Mouse (Mus musculus) left cerebral cortex, postnatal 25 days (tissue): ENCODE measurements around the gene Palm3. TPM values are rescaled to one million over a fixed set of nuclear protein-coding genes. Genes with fewer than 3 reads are reported as not detected.
"Not testable (repeated sequence)": the region's sequence is repeated elsewhere in the genome, so short reads cannot be mapped to it uniquely, and the experiment has no call there.

Experiments
- DNase-seq, 2 experiments: peaks; one replicate each; pipeline ENCODE4 v3.0.0; 2022; ENCODE audit warnings: low spot score in 2 of 2, mixed read lengths in 1 of 2
- intact Hi-C: fragments of 180-260 bp; cut with DNase I; formaldehyde crosslinking; loops from one replicate; pipeline ENCODE4 v1.15.1; 2025
- total RNA-seq, 2 experiments: library from RNA; stranded (reverse); gene quantifications; 2 replicates each; pipeline ENCODE4 v1.2.3; 2021

Palm3 gene
- total RNA-seq: 1 to 10 TPM; 1.2 to 1.4 TPM

DNA sequence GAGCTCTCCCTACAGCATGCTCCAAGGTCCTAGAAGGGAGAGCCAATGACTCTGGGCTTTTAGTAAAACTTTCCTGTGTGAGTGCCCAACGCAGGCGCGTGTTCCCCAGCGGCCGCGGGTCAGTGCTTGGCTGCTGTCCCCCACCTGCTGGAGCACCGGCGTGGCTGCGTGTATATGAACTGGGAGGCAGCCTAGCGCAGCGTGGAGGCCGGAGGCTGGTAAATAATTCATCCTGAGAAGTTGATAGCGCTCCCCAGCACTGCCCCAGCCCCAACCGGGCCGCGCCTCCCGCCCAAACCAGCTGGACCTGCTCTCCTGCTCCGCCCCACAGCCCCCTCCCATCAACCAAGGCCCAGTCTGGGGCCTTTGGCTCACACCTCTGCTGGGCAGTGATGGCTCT is at the start of gene Palm3:
Gene Palm3 (plus strand): TSS at position 376 of the 400 bp plus-strand sequence.
- no peak for DNase-seq
- intact Hi-C loops: no loop called here

DNA sequence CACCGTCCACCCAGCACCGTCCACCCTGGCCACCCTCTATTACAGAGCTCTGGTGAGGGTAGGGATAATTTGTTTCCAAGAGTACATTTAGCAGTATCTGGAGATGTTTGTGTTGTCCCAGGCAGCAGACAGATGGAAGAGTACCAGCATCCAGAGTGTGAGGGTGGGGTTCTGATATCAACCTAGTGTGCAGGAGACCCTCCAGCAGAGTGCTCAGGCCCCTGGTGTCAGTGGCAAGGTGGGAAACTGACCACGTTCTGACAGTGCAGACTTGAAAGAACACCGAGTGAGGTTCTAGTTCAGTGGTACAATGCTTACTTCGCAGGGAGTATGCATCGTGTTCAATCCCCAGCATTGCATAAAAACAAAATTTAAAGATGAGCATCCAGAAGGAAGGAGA is 49.6 kb upstream of the Palm3 start:
- intact Hi-C loops: loop anchor here (2.0 kb wide), 1 partner anchor 25 kb away; the partner anchor contains the start of gene Samd1
- no peak for DNase-seq

DNA sequence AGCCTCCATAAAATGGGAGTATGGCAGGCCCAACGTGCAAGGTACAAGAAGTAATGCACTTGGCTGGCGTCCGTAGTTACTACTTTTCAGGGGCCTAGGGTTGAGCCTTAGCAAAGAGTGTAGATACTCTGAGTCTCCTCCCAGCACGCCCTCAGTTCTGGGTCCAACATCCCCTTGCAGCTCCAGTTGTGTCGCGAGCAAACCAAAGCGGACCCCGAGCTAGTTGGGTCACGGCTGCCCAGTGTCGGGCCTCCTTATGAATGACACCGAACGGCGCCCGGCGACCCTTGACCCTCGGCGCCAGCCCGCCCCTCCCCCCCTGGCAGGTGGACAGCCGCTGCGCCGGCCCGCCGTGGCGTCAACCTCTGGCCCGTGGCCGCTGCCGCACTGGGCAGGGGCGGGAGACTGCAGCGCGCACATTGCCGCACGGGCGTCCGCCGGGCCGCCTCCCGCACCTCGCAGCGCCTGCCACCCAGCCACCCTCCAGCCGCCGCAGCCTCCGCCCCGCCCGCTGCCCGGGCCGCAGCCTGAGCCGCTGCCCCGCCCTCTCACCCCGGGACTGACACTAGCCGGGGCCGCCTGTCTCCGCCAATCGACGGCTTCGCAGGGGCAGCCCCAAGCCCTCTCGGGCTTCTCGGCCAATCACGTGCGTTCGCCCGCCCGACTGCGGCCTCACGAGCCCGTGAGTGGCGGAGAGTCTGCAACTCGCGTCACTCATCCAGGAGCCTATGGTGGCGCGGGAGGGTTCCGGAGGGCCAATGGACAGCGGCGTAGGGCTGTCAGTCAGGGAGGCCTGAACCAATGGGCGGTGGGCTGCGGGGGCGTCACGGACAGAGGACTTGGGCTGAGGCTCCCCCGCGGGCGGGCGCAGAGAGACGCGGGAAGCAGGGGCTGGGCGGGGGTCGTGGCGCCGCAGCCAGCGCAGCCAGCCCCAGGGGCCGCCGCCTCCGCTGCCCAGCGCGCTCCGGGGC is 48.8 kb upstream of the Palm3 start, which contains the start of gene Prkaca:
Gene Prkaca (plus strand): TSS at position 844 of the 971 bp plus-strand sequence.
- intact Hi-C loops: loop anchor here (2.0 kb wide), 1 partner anchor 24 kb away; the partner anchor contains the start of gene Samd1
- peak; percentile 99 to 100 for DNase-seq

DNA sequence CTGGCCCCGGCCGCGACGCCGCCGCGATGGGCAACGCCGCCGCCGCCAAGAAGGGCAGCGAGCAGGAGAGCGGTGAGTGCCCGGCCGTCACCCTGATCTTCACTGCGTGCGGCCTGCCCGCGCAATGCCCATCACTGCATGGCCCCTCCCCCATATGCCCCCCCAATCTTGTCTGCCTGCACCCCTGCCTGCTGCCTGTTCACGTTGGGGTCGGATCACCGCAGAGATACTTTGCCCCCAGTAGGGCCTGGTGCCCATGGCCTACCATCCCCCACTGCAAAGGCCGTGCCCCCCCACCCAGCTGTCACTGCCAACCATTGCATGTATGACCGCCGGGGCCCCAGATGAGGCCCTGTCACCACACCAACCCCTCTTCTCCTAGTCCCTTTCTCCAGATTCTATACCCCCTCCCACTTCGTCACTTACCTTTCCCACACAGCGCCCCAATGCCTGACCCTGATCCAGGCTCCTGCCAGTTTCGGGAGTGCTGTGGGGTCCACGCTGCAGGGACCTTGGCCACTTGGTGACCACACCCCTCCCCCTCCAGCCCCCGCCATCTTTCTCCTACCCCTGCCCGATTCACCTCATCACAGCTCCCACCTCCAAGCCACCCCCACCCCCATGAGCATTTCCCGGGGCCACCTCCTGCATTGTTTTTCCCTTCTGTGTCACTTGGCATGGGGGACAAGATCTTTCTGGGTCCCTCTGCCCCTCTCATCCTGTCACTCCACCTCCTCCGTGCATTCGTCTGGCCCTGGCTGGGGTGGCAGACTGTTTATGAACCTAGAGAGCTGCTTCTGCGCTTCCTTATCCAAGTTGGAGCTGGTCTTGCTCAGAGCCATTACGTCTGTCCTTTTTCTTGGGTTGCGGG is 47.9 kb upstream of the Palm3 start:
- peak in 1 of 2 experiments; percentile 30 for DNase-seq
- intact Hi-C loops: loop anchor here (2.0 kb wide), 1 partner anchor 23 kb away; the partner anchor contains the start of gene Samd1

DNA sequence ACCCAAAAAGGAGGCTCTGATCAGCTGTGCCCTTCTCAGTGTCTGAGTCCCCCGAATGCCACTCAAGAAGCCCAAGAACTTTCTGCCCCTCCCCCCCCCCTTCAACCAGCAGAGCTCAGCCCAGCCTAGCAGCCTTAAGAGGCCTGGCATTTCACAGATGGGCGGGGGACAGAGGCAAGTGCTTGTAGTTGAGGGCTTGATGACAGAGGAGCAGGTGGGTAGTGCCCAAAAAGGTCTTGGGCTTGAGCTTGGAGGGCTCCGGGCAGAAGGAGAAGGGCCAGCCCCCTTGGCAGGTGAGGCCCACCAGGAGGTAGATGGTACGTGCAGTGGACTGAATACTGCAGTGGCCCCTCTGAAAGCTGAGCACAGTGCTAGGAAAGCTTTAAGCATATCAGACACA is 46.8 kb upstream of the Palm3 start:
- DNase-seq: no peak
- intact Hi-C loops: no loop called here

DNA sequence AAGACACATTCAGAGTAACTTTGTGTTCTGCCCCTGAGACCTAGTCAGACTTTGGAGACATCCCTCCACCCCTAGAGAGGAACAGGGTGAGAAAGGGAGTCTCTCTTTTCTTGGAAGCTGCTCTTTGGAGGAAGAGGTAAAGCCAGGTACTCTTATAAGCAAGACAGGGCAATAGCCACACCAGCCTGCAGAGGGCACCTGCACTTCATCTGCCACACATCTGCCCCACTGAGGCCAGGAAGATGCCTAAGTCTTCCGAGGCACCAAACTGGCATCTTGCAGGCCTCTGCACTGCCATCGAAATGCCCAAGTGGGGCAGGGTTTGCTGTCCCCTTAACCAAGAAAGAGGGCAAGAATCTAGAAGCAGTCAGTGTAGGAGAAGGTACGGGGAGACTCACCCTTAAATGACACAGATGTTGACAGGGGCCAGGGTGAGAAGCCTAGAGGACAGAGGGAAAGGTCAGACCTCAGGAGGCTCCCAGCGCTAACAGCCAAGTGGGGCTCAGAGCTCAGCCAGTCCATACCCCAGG is 45.1 kb upstream of the Palm3 start:
- DNase-seq: no peak

DNA sequence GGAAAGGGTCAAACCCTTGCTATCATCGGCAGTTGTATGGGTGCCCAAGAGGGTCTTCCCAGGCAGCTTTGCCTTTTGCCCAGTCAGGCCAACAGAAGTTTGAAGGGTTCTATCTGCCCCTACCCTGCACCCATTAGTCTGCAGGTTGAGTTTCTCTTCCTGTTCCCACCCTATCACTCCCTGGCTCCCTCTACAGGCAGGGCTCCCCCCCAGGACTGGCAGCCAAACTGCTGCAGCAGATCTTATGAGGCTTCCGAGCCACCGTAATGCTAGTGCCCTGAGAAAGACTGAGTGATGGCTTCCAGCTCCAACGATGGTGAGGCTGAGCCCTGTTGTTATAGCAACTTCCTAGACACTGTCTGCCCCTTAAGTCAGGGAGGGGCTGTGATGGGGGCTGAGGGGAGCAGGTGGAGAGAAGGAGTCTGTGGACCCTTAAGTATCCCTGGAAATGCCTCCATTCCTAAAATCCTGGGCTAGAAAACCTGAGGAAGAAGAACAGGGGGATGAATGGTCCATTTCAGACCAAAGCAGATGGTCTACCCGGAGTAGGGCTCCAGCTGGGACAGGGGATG is 44.4 kb upstream of the Palm3 start:
- no peak for DNase-seq
- intact Hi-C loops: no loop called here

More for the DNA sequence above, 45.1 kb upstream of the Palm3 start:
- intact Hi-C loops: no loop called here

DNA sequence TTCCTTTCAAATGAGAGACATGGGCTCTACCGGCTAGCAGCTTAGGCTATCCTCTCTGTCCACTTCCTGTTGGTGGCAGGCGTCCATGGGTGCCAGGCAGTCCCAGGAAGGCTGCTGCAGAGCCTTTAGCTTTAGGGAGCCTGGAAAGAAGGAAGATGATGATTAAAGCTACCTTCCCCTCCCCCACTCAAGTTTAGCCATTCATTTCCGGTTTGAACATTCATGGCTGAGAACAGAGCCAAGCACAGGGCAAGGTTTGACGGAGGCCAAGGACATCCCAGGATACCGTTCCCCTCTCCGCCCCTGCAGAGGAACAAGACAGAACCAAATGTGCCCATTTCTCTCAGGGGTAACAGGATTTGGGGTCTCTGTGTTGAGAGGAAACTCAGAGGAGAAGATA is 43.6 kb upstream of the Palm3 start:
- DNase-seq: no peak
- intact Hi-C loops: no loop called here

DNA sequence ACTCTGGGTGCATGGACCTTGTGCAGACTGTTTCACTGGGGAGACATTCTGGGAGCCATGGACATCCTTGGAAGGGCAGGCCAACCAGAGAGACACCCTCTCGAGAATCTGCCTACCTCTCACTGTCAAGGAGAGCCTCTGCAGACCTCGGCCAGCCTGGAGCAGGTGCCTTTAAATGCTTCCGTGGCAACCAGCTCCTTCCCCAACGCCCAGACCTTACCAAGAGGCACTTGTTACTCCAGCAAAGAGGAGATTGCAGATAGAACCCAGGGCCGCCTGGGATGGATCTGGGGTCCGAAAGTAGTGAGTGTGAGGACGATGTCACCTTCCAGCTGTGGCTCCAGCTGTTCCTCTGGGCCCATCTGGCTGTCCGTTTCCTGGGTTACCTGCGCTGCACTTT is 43.1 kb upstream of the Palm3 start:
- intact Hi-C loops: no loop called here
- no peak for DNase-seq

DNA sequence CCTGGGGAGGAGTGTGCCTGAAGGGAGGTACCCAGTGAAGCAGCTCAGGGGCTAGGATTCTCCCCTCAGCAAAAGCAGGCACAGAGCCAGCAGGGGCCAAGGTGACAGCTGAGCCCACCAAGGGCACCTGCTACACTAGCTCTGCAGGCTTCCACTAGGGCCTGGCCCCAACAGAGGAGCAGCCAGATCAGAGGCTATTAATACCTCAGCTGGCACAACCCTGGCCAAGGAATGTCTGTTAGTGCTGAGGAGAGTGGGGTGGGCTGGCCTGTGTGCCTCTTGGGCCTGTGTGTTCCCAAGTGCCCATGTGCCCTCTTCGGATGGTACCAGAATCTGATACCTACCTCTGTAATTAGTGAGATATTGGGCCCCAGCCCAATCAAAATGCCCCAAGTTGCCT is 41.0 kb upstream of the Palm3 start:
- DNase-seq: no peak
- intact Hi-C loops: no loop called here

DNA sequence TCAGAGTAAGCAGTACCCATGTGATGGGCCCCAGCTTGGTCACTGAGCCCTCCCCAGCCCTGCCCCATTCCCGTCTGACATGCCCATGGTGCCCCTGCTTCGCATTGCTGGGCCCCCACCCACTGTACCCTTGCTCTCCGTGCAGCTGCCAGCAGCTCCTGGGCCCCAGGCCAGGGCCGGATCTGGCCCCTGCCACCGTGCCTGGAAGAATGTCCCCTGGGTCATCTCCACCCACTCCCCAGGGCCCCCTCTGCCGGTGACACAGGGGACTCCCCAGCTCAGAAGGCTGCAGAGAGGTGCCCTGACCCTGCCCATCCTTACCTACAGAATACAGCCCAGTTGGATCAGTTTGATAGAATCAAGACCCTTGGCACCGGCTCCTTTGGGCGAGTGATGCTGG is 40.4 kb upstream of the Palm3 start:
- no peak for DNase-seq
- intact Hi-C loops: no loop called here

DNA sequence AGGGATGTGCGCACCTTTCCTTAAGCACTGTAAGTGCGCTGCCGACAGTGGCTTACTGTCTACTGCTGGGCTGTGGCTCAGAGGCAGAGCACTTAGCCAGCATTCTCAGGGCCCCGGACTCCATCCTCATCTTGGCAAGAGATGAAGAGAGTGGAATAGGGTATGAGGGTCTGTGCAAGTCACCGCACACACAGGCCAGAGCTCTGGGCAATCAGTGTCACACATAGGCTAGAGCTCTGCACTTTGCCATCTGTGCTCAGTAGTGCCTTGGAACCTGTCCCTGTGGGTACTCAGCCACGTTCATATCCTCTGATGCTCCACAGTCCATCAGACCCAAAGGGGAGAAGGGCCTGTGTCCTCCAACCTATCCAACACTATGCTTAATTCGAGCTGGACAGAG is 39.7 kb upstream of the Palm3 start:
- DNase-seq: no peak
- intact Hi-C loops: no loop called here

DNA sequence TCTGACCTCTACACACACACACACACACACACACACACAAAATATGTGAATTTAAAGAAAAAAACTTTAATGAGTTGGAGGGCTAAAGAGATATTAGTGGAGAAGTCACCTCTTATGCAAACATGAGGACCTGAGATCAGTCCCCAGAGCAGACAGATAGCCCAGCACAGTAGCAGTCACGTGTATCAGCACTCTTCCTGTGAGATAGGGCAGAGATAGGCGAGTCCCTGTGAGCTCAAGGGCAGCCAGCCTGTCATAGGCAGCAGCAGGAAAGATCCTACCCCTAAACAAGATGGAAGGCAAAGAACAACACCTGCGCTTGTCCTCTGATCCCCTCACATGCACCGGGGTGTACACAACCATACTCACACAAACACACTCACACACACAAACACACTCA is 38.8 kb upstream of the Palm3 start:
- intact Hi-C loops: no loop called here

DNA sequence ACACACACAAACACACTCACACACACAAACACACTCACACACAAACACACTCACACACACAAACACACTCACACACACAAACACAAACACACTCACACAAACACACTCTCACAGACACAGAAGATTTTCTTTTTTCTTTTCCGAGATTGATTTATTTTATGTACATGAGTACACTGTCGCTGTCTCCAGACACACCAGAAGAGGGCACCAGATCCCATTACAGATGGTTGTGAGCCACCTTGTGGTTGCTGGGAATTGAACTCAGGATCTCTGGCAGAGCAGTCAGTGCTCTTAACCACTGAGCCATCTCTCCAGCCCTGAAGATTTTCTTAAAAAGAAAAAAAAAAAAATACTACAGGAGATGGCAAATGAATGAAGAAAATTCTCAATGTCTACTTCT is 38.0 kb upstream of the Palm3 start:
- DNase-seq, intact Hi-C loops: not testable (repeated sequence)

More for the DNA sequence above, 38.8 kb upstream of the Palm3 start:
- no peak for DNase-seq

DNA sequence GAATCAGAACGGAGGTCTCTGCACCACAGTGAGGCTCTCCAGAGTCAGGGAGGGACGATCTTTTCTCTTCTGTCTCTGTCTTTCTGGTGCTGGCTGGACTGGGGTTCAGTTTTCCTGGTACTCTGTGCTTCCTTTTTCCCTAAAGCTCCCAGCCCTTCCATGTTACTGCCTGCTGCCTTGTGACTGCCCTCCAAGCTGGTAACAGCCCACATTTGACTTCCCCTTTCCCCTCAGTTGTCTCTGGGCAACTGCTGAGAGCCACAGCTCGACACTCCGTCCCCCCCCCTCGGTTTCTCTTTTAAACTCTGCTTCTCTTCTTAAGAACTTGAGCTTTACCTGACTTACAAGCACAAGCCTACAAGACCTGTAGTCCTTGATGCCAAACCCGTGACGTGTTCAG is 32.0 kb upstream of the Palm3 start:
- DNase-seq: no peak
- intact Hi-C loops: no loop called here

DNA sequence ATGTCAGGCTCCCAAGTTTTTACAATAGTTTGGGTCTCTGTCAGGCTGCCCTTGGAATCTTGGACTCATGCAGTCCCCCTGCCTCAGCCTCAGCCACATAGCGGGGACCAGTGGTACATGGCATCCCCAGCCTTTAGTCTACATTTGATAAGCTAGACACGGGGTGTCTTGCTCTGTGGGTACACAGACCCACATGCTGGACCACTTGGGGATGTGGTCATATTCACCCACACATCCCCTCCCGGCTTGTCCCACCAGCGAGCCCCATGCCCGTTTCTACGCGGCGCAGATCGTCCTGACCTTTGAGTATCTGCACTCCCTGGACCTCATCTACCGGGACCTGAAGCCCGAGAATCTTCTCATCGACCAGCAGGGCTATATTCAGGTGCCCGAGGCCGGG is 31.1 kb upstream of the Palm3 start:
- no peak for DNase-seq
- intact Hi-C loops: no loop called here

DNA sequence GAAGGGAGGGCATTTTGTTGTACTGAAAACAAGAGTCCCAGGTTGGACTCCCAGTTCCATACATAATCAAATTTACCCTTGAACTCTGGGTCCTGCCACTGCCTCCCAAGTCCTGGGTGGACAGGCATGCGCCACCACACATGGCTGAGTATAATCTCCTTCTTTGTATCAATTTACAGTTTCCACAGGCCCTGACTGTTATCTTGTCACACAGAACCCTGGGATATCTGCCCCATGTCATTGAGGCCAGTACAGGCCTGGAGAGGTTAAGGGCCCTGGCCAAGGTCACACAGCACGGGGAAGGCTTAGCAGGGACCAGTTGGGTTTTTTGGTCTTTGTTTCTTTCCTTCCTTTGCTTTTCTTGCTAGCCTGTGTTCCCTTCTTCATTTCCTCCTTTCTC is 28.8 kb upstream of the Palm3 start:
- intact Hi-C loops: no loop called here
- no peak for DNase-seq

DNA sequence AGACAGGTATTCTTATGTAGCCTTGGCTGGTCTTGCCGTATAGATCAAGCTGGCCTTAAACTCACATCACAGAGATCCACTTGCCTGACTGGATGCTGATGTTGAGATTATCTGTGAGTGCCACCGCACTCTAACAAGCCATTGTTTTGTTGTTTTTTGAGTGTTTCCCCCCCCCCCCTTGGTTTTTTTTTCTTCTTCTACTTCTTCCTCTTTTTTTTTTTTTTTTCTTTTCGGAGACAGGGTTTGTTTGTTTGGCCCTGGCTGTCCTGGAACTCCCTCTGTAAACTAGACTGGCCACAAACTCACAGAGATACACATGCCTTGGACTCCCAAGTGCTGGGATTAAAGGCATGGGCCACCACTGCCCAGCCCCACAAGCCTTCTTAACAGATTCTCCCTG is 27.2 kb upstream of the Palm3 start:
- no peak for DNase-seq
- intact Hi-C loops: no loop called here

DNA sequence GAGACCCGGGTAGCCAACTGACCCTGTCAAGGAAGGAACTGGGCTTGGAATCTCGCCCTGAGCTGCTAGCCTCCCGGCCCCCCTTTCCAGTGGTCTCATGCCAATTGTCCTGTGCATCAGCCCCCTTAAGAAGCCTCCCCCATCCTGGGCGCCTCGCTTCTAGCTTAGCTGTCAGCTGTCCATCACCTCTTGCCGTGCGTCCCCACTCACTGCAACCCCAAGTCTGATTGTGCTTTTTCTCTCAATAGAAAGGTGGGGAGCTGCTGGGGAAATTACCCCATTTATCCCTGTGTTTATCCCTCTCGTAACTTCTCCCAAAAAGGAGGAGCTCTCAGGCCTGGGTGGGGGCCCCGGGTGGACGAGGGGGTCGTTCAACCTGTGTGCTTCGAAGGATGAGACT is 25.3 kb upstream of the Palm3 start:
- no peak for DNase-seq
- intact Hi-C loops: loop anchor here (2.0 to 5.0 kb wide), 2 partner anchors 23 to 981 kb away; partner anchors contain the start of genes Junb and Prkaca
